Mouse (Mus musculus): Measurements from ENCODE around the gene Limd1. TPM values are rescaled to one million over a fixed set of nuclear protein-coding genes. Genes with fewer than 3 reads are reported as not detected.

Gene Limd1
- polyA plus RNA-seq, 1 experiment from 2014 or later, result 39.2 TPM

- Histone ChIP-seq H3K9me3 (no peaks in the 10 kb centered on the region), H3K36me3 (peaks cover 38% of the 10 kb centered on the region), H3K4me3 (no peak overlapping the region), H3K27me3 (ENCODE audit: insufficient read depth, poor library complexity, severe bottlenecking) (no peaks in the 10 kb centered on the region), H3K27ac (no peak overlapping the region), H3K4me1 (no peaks in the 10 kb centered on the region; the same call in 1 of the 2 replicates)
- DNase-seq (ENCODE audit: low spot score), result no peak
- WGBS, result 88% methylated on average over 2 of the region's 2 CpGs
Observed at GRCm38 (mm10) chr9:123508986-123509385, 30.5 kb downstream of the Limd1 start.

DNA sequence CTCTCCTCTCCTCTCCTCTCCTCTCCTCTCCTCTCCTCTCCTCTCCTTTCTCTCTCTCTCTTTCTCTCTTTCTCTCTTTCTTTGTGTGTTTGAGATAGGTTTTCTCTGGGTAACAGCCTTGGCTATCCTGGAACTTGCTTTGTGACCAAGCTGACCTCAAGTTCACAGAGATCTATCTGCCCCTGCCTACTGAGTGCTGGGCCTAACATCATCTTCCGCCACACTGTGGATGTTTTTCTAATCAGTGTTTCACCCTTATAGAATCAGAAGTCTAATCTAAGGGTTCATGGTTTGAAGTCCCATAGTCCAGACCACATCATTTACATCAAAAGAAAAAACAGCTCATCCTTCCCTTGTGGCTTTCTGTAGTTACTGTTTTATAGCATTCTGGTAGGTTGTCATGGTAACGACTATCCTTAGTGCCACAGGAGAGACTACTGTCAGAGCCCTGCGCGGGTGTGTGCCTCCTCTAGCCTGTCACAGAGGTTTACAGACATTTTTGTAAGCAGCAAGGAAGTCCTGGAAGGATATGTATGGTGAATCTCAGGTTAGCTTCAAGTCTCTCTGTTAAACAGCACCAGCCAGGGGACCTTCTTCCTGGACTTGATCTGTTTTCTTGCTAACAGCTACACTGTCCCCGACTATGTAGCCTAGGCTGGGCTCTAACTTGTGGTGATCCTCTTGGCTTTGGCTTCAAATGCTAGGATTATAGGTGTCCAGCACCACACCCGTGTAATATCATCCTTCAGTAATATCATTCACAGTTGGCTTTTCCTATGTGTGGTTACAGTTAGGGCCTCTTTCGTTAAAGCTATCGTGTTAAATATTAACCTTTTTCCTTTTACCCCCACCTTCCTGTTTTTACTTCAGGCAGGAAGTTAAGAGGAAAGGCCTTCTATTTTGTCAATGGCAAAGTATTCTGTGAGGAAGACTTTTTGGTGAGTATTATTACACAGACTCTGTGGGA, 31.4 kb downstream of the Limd1 start:
- Histone ChIP-seq H3K27ac (no peak overlapping the region), H3K27me3 (ENCODE audit: insufficient read depth, poor library complexity, severe bottlenecking) (no peaks in the 10 kb centered on the region), H3K9me3 (no peaks in the 10 kb centered on the region), H3K4me1 (no peaks in the 10 kb centered on the region; the same call in 1 of the 2 replicates), H3K36me3 (peaks cover 38% of the 10 kb centered on the region), H3K4me3 (no peak overlapping the region)
- 82% methylated on average over 8 of the region's 8 CpGs for WGBS
- DNase-seq (ENCODE audit: low spot score), result no peak

GRCm38 (mm10) chr9:123510926-123511325, 32.4 kb downstream of the Limd1 start:
- 91% methylated on average over 5 of the region's 5 CpGs for WGBS
- H3K4me1 ChIP-seq, result no peaks in the 10 kb centered on the region; the same call in 1 of the 2 replicates
- no peaks in the 10 kb centered on the region for H3K9me3 ChIP-seq
- H3K27me3 ChIP-seq (ENCODE audit: insufficient read depth, poor library complexity, severe bottlenecking), result no peaks in the 10 kb centered on the region
- H3K4me3 ChIP-seq, result no peak overlapping the region
- H3K27ac ChIP-seq, result no peak overlapping the region
- peaks cover 40% of the 10 kb centered on the region for H3K36me3 ChIP-seq
- no peak for DNase-seq (ENCODE audit: low spot score)

GRCm38 (mm10) chr9:123512482-123512881, 34.0 kb downstream of the Limd1 start:
- Histone ChIP-seq H3K4me1 (no peaks in the 10 kb centered on the region), H3K27ac (no peak overlapping the region), H3K27me3 (ENCODE audit: insufficient read depth, poor library complexity, severe bottlenecking) (no peaks in the 10 kb centered on the region), H3K4me3 (no peak overlapping the region), H3K9me3 (no peaks in the 10 kb centered on the region), H3K36me3 (peaks cover 56% of the 10 kb centered on the region)
- DNase-seq (ENCODE audit: low spot score), result no peak
- 83% methylated on average over 2 of the region's 2 CpGs for WGBS

DNA sequence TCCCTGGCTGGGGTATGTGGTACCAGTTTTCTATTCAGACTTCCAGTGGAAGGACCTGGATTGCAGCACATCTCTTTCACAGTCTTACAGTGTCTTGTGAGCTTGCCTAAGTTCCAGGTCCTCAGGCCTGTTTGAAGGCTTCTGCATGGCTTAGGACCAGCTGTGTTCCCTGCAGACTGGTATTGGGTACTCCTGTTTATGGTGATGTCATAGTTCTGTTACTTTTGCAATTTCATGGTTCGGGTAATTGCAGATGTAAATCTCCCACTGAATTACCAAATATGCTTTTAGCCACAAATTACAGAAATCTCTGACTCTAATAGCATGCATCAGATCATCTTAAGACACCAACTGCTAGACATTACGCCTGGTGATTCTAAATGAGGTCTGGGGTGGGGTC, 36.6 kb downstream of the Limd1 start:
- DNase-seq (ENCODE audit: low spot score), result no peak
- Histone ChIP-seq H3K36me3 (peaks cover 78% of the 10 kb centered on the region), H3K4me1 (no peaks in the 10 kb centered on the region), H3K27ac (no peak overlapping the region), H3K27me3 (ENCODE audit: insufficient read depth, poor library complexity, severe bottlenecking) (no peaks in the 10 kb centered on the region), H3K9me3 (no peaks in the 10 kb centered on the region), H3K4me3 (no peak overlapping the region)
- 91% methylated on average over 2 of the region's 2 CpGs for WGBS

DNA sequence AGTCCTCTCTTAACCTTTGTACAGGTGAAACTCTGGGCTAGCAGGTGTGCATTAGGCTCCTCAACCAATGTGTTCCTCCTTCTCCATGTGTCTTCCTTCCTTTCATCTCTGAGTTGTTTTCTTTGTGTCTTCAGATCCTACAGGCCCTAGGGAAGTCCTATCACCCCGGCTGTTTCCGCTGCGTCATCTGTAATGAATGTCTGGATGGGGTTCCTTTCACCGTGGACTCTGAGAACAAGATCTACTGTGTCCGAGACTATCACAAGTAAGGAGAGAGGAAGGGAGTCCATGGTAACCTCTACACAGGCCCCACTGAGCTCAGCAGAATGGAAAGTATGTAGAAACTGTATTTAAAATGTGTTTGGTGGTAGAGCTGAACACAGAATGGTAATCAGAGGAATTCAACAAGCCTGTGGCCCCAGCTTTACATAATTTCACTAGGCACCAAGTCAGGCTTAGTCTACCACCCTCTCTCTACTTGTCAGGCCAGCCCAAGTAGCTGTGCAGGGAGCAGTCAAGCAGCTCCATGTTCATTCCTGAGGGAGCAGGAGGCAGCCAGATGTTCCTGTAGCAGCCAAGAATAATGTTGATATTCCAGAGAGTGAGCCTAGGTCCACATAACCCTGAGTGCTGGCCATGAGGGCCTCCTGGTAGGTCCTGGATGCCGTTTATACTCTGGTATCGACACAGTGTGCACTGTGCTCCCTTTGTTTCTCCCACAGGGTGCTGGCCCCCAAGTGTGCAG, 38.3 kb downstream of the Limd1 start:
- Histone ChIP-seq H3K27ac (no peak overlapping the region), H3K27me3 (ENCODE audit: insufficient read depth, poor library complexity, severe bottlenecking) (no peaks in the 10 kb centered on the region)

DNA sequence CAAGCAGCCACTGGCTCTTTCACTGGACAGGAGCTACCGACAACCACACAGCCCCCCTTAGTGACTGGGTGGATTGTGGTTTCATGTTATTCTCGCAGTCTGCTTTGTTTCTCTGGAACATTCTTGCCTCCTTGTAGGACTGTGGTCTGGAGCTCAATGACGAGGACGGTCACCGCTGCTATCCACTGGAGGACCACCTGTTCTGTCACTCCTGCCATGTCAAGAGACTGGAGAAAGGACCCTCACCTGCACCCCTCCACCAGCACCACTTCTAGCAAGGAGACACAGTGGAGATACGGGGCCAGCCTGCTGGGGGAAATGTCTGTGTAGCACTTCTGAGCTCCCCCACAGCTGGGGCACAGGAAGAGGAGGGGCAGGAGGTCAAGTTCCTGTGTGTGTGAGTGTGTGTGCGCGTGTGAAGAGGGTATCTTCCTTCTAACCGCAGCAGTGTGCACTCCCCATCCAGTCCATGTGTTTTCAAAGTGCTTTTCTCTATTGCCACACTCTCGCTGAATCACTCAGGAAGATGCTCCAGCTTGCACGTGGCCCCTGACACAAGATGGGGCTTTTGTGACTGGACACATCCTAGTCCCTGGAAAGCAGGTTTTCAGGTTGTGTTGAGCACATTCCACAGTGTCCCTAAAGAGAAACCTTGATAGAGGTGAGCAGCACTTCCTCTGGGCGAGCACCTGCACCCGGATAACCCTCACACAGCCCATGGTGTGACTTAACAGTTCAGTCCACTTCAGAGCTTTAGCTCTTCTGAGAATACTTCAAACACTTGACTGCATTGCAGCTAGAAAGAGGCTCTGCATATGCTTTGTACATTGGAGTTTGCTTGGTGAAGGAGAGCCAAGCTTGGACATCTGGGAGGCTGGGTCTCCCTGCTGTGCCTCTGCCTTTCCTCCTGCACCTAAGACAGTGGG, 40.7 kb downstream of the Limd1 start:
- no peak overlapping the region for H3K4me3 ChIP-seq
- 84% methylated on average over 13 of the region's 13 CpGs for WGBS

More for the DNA sequence above, 38.3 kb downstream of the Limd1 start:
- WGBS, result 82% methylated on average over 7 of the region's 7 CpGs
- DNase-seq (ENCODE audit: low spot score), result no peak
- Histone ChIP-seq H3K4me1 (no peaks in the 10 kb centered on the region), H3K4me3 (no peak overlapping the region), H3K36me3 (peaks cover 72% of the 10 kb centered on the region), H3K9me3 (no peaks in the 10 kb centered on the region)

GRCm38 (mm10) chr9:123520735-123521134, 42.2 kb downstream of the Limd1 start:
- peaks cover 55% of the 10 kb centered on the region for H3K36me3 ChIP-seq
- H3K27me3 ChIP-seq (ENCODE audit: insufficient read depth, poor library complexity, severe bottlenecking), result no peaks in the 10 kb centered on the region
- 75% methylated on average over 3 of the region's 3 CpGs for WGBS
- H3K9me3 ChIP-seq, result no peaks in the 10 kb centered on the region
- DNase-seq (ENCODE audit: low spot score), result no peak
- H3K27ac ChIP-seq, result no peak overlapping the region
- H3K4me3 ChIP-seq, result no peak overlapping the region
- no peaks in the 10 kb centered on the region for H3K4me1 ChIP-seq

More for the DNA sequence above, 40.7 kb downstream of the Limd1 start:
- H3K4me1 ChIP-seq, result no peaks in the 10 kb centered on the region
- no peak overlapping the region for H3K27ac ChIP-seq
- no peaks in the 10 kb centered on the region for H3K9me3 ChIP-seq
- no peaks in the 10 kb centered on the region for H3K27me3 ChIP-seq (ENCODE audit: insufficient read depth, poor library complexity, severe bottlenecking)
- DNase-seq (ENCODE audit: low spot score), result no peak
- H3K36me3 ChIP-seq, result peaks cover 56% of the 10 kb centered on the region

DNA sequence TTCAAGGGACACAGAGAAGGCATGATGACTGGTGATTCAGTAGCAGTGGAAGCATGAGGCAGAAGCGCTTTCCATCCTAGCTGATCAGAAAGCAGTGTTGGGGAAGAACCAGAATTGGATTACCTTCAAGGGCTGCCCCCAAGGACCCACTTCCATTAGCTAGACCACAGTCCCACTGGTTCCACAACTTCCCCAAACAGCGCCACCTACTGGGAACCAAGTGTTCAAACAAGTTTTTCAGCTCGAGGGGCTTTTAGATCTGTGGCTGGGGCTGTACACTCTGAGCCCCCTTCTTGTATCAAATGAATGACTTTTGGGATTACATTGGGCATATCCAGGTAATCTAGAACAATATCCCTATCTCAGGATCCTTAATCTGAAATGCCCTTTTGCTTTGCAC, 45.2 kb downstream of the Limd1 start:
- no peaks in the 10 kb centered on the region for H3K27me3 ChIP-seq (ENCODE audit: insufficient read depth, poor library complexity, severe bottlenecking)
- no peaks in the 10 kb centered on the region for H3K9me3 ChIP-seq
- H3K36me3 ChIP-seq, result peaks cover 27% of the 10 kb centered on the region
- 30% methylated on average over 3 of the region's 3 CpGs for WGBS
- no peak for DNase-seq (ENCODE audit: low spot score)
- no peaks in the 10 kb centered on the region; the same call in 1 of the 2 replicates for H3K4me1 ChIP-seq
- H3K27ac ChIP-seq, result no peak overlapping the region
- no peak overlapping the region for H3K4me3 ChIP-seq

- no peaks in the 10 kb centered on the region for H3K27me3 ChIP-seq (ENCODE audit: insufficient read depth, poor library complexity, severe bottlenecking)
- no peak overlapping the region for H3K4me3 ChIP-seq
- no peak overlapping the region for H3K27ac ChIP-seq
- 2% methylated on average over 1 of the region's 1 CpGs for WGBS
- DNase-seq (ENCODE audit: low spot score), result no peak
- H3K36me3 ChIP-seq, result peaks cover 13% of the 10 kb centered on the region; the same call in 1 of the 2 replicates
- no peaks in the 10 kb centered on the region; the same call in 1 of the 2 replicates for H3K4me1 ChIP-seq
- no peaks in the 10 kb centered on the region for H3K9me3 ChIP-seq
Observed at GRCm38 (mm10) chr9:123525095-123525494, 46.6 kb downstream of the Limd1 start.

GRCm38 (mm10) chr9:123526502-123526901, 48.0 kb downstream of the Limd1 start:
- 64% methylated on average over 5 of the region's 5 CpGs for WGBS
- Histone ChIP-seq H3K4me3 (no peak overlapping the region), H3K27ac (no peak overlapping the region), H3K36me3 (0 out of 2 replicates have a peak, but pooled peaks cover 5% of the 10 kb centered on the region), H3K4me1 (peaks cover 7% of the 10 kb centered on the region; the same call in 1 of the 2 replicates), H3K27me3 (ENCODE audit: insufficient read depth, poor library complexity, severe bottlenecking) (no peaks in the 10 kb centered on the region), H3K9me3 (no peaks in the 10 kb centered on the region)
- DNase-seq (ENCODE audit: low spot score), result no peak

Measured in heart, embryonic 10.5 days (tissue).